Mouse (Mus musculus): Measurements from ENCODE around the gene Fos. TPM values are rescaled to one million over a fixed set of nuclear protein-coding genes. Genes with fewer than 3 reads are reported as not detected.

Gene Fos
- total and polyA plus RNA-seq, 2 experiments = 0.65 to 1.2 TPM

GRCm38 (mm10) chr12:85510013-85510412 lies 36.3 kb downstream of the Fos start:
- Histone ChIP-seq H3K27ac (replicated peaks; ENCODE audit: insufficient read depth, low read depth, low read length) (no peak overlapping the region), H3K79me2 (ENCODE audit: control insufficient read depth, insufficient read depth, low read length) (no peaks in the 10 kb centered on the region), H3K4me1 (ENCODE audit: control insufficient read depth, insufficient read depth, low read length) (no peaks in the 10 kb centered on the region), H3K9ac (ENCODE audit: low read depth, low read length) (no peak overlapping the region), H3K36me3 (ENCODE audit: control insufficient read depth, insufficient read depth, low read length) (no peaks in the 10 kb centered on the region), H3K4me3 (ENCODE audit: insufficient read depth, low read depth, low read length) (no peak overlapping the region), H3K27me3 (ENCODE audit: control insufficient read depth, insufficient read depth, low read length) (no peaks in the 10 kb centered on the region)
- no peak for DNase-seq (ENCODE audit: extremely low read depth, low read depth, low spot score)
- WGBS = 100% methylated on average over 2 of the region's 2 CpGs
- no peak for TF ChIP-seq POLR2A (IDR thresholded peaks at IDR 0.05; ENCODE audit: extremely low read depth, insufficient read depth, low read length)
- TF ChIP-seq CTCF (IDR thresholded peaks at IDR 0.05; ENCODE audit: low read depth, low read length) = no peak

- no peaks in the 10 kb centered on the region for H3K4me1 ChIP-seq (ENCODE audit: control insufficient read depth, insufficient read depth, low read length)
- no peak overlapping the region for H3K27ac ChIP-seq (replicated peaks; ENCODE audit: insufficient read depth, low read depth, low read length)
- 96% methylated on average over 6 of the region's 6 CpGs for WGBS
- H3K4me3 ChIP-seq (ENCODE audit: insufficient read depth, low read depth, low read length) = no peak overlapping the region
- DNase-seq (ENCODE audit: extremely low read depth, low read depth, low spot score) = no peak
- H3K36me3 ChIP-seq (ENCODE audit: control insufficient read depth, insufficient read depth, low read length) = no peaks in the 10 kb centered on the region
- no peaks in the 10 kb centered on the region for H3K79me2 ChIP-seq (ENCODE audit: control insufficient read depth, insufficient read depth, low read length)
- H3K9ac ChIP-seq (ENCODE audit: low read depth, low read length) = no peak overlapping the region
- no peaks in the 10 kb centered on the region for H3K27me3 ChIP-seq (ENCODE audit: control insufficient read depth, insufficient read depth, low read length)
- no peak for TF ChIP-seq CTCF (IDR thresholded peaks at IDR 0.05; ENCODE audit: low read depth, low read length)
- TF ChIP-seq POLR2A (IDR thresholded peaks at IDR 0.05; ENCODE audit: extremely low read depth, insufficient read depth, low read length) = no peak
These were observed 40.2 kb downstream of the Fos start for GRCm38 (mm10) chr12:85513789-85514447.

GRCm38 (mm10) chr12:85514958-85515357 lies 41.3 kb downstream of the Fos start:
- Histone ChIP-seq H3K27me3 (ENCODE audit: control insufficient read depth, insufficient read depth, low read length) (no peaks in the 10 kb centered on the region), H3K79me2 (ENCODE audit: control insufficient read depth, insufficient read depth, low read length) (no peaks in the 10 kb centered on the region), H3K27ac (replicated peaks; ENCODE audit: insufficient read depth, low read depth, low read length) (no peak overlapping the region), H3K4me1 (ENCODE audit: control insufficient read depth, insufficient read depth, low read length) (no peaks in the 10 kb centered on the region), H3K4me3 (ENCODE audit: insufficient read depth, low read depth, low read length) (no peak overlapping the region), H3K36me3 (ENCODE audit: control insufficient read depth, insufficient read depth, low read length) (no peaks in the 10 kb centered on the region), H3K9ac (ENCODE audit: low read depth, low read length) (no peak overlapping the region)
- no peak for DNase-seq (ENCODE audit: extremely low read depth, low read depth, low spot score)
- TF ChIP-seq POLR2A (IDR thresholded peaks at IDR 0.05; ENCODE audit: extremely low read depth, insufficient read depth, low read length) = no peak
- TF ChIP-seq CTCF (IDR thresholded peaks at IDR 0.05; ENCODE audit: low read depth, low read length) = no peak
- 83% methylated on average over 5 of the region's 5 CpGs for WGBS

GRCm38 (mm10) chr12:85515865-85516264 lies 42.2 kb downstream of the Fos start:
- 83% methylated on average over 3 of the region's 3 CpGs for WGBS
- no peak overlapping the region for H3K4me3 ChIP-seq (ENCODE audit: insufficient read depth, low read depth, low read length)
- H3K27me3 ChIP-seq (ENCODE audit: control insufficient read depth, insufficient read depth, low read length) = no peaks in the 10 kb centered on the region
- no peaks in the 10 kb centered on the region for H3K79me2 ChIP-seq (ENCODE audit: control insufficient read depth, insufficient read depth, low read length)
- DNase-seq (ENCODE audit: extremely low read depth, low read depth, low spot score) = no peak
- TF ChIP-seq POLR2A (IDR thresholded peaks at IDR 0.05; ENCODE audit: extremely low read depth, insufficient read depth, low read length) (no peak), CTCF (IDR thresholded peaks at IDR 0.05; ENCODE audit: low read depth, low read length) (no peak)
- H3K4me1 ChIP-seq (ENCODE audit: control insufficient read depth, insufficient read depth, low read length) = no peaks in the 10 kb centered on the region
- no peak overlapping the region for H3K27ac ChIP-seq (replicated peaks; ENCODE audit: insufficient read depth, low read depth, low read length)
- H3K36me3 ChIP-seq (ENCODE audit: control insufficient read depth, insufficient read depth, low read length) = no peaks in the 10 kb centered on the region
- H3K9ac ChIP-seq (ENCODE audit: low read depth, low read length) = no peak overlapping the region

GRCm38 (mm10) chr12:85517339-85517738 lies 43.6 kb downstream of the Fos start:
- Histone ChIP-seq H3K36me3 (ENCODE audit: control insufficient read depth, insufficient read depth, low read length) (no peaks in the 10 kb centered on the region), H3K79me2 (ENCODE audit: control insufficient read depth, insufficient read depth, low read length) (no peaks in the 10 kb centered on the region), H3K9ac (ENCODE audit: low read depth, low read length) (no peak overlapping the region), H3K4me3 (ENCODE audit: insufficient read depth, low read depth, low read length) (no peak overlapping the region), H3K27ac (replicated peaks; ENCODE audit: insufficient read depth, low read depth, low read length) (no peak overlapping the region), H3K4me1 (ENCODE audit: control insufficient read depth, insufficient read depth, low read length) (no peaks in the 10 kb centered on the region), H3K27me3 (ENCODE audit: control insufficient read depth, insufficient read depth, low read length) (no peaks in the 10 kb centered on the region)
- DNase-seq (ENCODE audit: extremely low read depth, low read depth, low spot score) = no peak
- WGBS = 90% methylated on average over 13 of the region's 13 CpGs
- TF ChIP-seq CTCF (IDR thresholded peaks at IDR 0.05; ENCODE audit: low read depth, low read length) (no peak), POLR2A (IDR thresholded peaks at IDR 0.05; ENCODE audit: extremely low read depth, insufficient read depth, low read length) (no peak)

- WGBS = 87% methylated on average over 5 of the region's 5 CpGs
- Histone ChIP-seq H3K27me3 (ENCODE audit: control insufficient read depth, insufficient read depth, low read length) (no peaks in the 10 kb centered on the region), H3K79me2 (ENCODE audit: control insufficient read depth, insufficient read depth, low read length) (no peaks in the 10 kb centered on the region), H3K4me1 (ENCODE audit: control insufficient read depth, insufficient read depth, low read length) (no peaks in the 10 kb centered on the region), H3K9ac (ENCODE audit: low read depth, low read length) (no peak overlapping the region), H3K4me3 (ENCODE audit: insufficient read depth, low read depth, low read length) (no peak overlapping the region), H3K27ac (replicated peaks; ENCODE audit: insufficient read depth, low read depth, low read length) (no peak overlapping the region), H3K36me3 (ENCODE audit: control insufficient read depth, insufficient read depth, low read length) (no peaks in the 10 kb centered on the region)
- TF ChIP-seq CTCF (IDR thresholded peaks at IDR 0.05; ENCODE audit: low read depth, low read length) = no peak
- TF ChIP-seq POLR2A (IDR thresholded peaks at IDR 0.05; ENCODE audit: extremely low read depth, insufficient read depth, low read length) = no peak
- no peak for DNase-seq (ENCODE audit: extremely low read depth, low read depth, low spot score)
These were observed 44.3 kb downstream of the Fos start for GRCm38 (mm10) chr12:85518009-85518408.
